ENCODE assay signal across 24 mouse cellular contexts in genomic region chr11:82783453-82783852, GRCm38 (mm10). TPM values are rescaled to one million over a fixed set of nuclear protein-coding genes. Genes with fewer than 3 reads are reported as not detected.
DNase-seq lines count a peak whose midpoint lies in the region; ATAC-seq lines count a peak whose summit lies in the region.
"Had no signal": no experiment of that assay in that cellular context is flagged by ENCODE, and none has a peak within 500 bp of the region (broad histone marks: within the 10 kb centered on the region; RNA-seq: fewer than 3 reads in every experiment).

No protein-coding gene starts in this region.

- 0 out of 2 replicates have a peak overlapping the region, but pooled peaks have one; percentile 11 for H3K27ac ChIP-seq in intestine, embryonic 16.5 days (ENCODE audit: low read length)
- H3K27ac ChIP-seq in intestine, embryonic 15.5 days: no peak overlapping the region
- 0 out of 2 replicates have a peak overlapping the region, but pooled peaks have one; percentile 25 for H3K27ac ChIP-seq in stomach, embryonic 16.5 days (ENCODE audit: low read length)
- H3K27ac ChIP-seq: embryonic facial prominence, embryonic 10.5 days; embryonic facial prominence, embryonic 12.5 days; forebrain, embryonic 13.5 days; forebrain, embryonic 15.5 days had no signal

- no peak for ATAC-seq in intestine, embryonic 16.5 days
- no peak for ATAC-seq in intestine, embryonic 15.5 days
- no peak for ATAC-seq in stomach, embryonic 16.5 days (ENCODE audit: insufficient read depth, low FRiP score)
- ATAC-seq: activated CD4-positive, CD25-positive, alpha-beta regulatory T cell, adult 4 months; CD4-positive, CD25-positive, alpha-beta regulatory T cell, adult 4 months; forebrain, embryonic 13.5 days; forebrain, embryonic 15.5 days; Patski had no signal

- H3K4me2 ChIP-seq in intestine, embryonic 16.5 days (ENCODE audit: low read depth, low read length): no peak overlapping the region
- no peak overlapping the region for H3K4me2 ChIP-seq in intestine, embryonic 15.5 days (replicated peaks)
- no peak overlapping the region for H3K4me2 ChIP-seq in stomach, embryonic 16.5 days (ENCODE audit: low read depth, low read length)
- H3K4me2 ChIP-seq: embryonic facial prominence, embryonic 12.5 days; forebrain, embryonic 15.5 days had no signal

- H3K4me1 ChIP-seq in intestine, embryonic 16.5 days (ENCODE audit: control insufficient read depth, insufficient read depth, low read length): peaks cover 8% of the 10 kb centered on the region; the same call in 1 of the 2 replicates
- H3K4me1 ChIP-seq in intestine, embryonic 15.5 days (replicated peaks): peaks cover 6% of the 10 kb centered on the region; the same call in 1 of the 2 replicates
- peaks cover 16% of the 10 kb centered on the region for H3K4me1 ChIP-seq in stomach, embryonic 16.5 days (ENCODE audit: control insufficient read depth, insufficient read depth, low read length)

- H3K4me3 ChIP-seq in intestine, embryonic 16.5 days (ENCODE audit: low read length): no peak overlapping the region
- H3K4me3 ChIP-seq in intestine, embryonic 15.5 days (replicated peaks): no peak overlapping the region
- no peak overlapping the region for H3K4me3 ChIP-seq in stomach, embryonic 16.5 days (replicated peaks; ENCODE audit: low read length)
- H3K4me3 ChIP-seq: embryonic facial prominence, embryonic 10.5 days; embryonic facial prominence, embryonic 12.5 days; forebrain, embryonic 13.5 days; forebrain, embryonic 15.5 days had no signal

- 0 out of 2 replicates have a peak, but pooled peaks cover 10% of the 10 kb centered on the region for H3K36me3 ChIP-seq in intestine, embryonic 16.5 days (ENCODE audit: control insufficient read depth, insufficient read depth, low read length)
- H3K36me3 ChIP-seq in intestine, embryonic 15.5 days: peaks cover 9% of the 10 kb centered on the region; the same call in 1 of the 2 replicates
- peaks cover 21% of the 10 kb centered on the region for H3K36me3 ChIP-seq in stomach, embryonic 16.5 days (ENCODE audit: control insufficient read depth, insufficient read depth, low read length)

- no peaks in the 10 kb centered on the region for H3K27me3 ChIP-seq in intestine, embryonic 16.5 days (replicated peaks; ENCODE audit: control insufficient read depth, insufficient read depth, low read length)
- H3K27me3 ChIP-seq in intestine, embryonic 15.5 days (replicated peaks): no peaks in the 10 kb centered on the region
- no peaks in the 10 kb centered on the region for H3K27me3 ChIP-seq in stomach, embryonic 16.5 days (ENCODE audit: control insufficient read depth, insufficient read depth, low read length)
- H3K27me3 ChIP-seq: CH12.LX; embryonic facial prominence, embryonic 12.5 days; forebrain, embryonic 13.5 days; forebrain, embryonic 15.5 days; Patski had no signal

- no peak overlapping the region; the same call in 1 of the 2 replicates for H3K9ac ChIP-seq in intestine, embryonic 16.5 days (ENCODE audit: low read depth, low read length)
- no peak overlapping the region for H3K9ac ChIP-seq in intestine, embryonic 15.5 days
- no peak overlapping the region for H3K9ac ChIP-seq in stomach, embryonic 16.5 days (ENCODE audit: low read length)
- H3K9ac ChIP-seq: embryonic facial prominence, embryonic 12.5 days; forebrain, embryonic 15.5 days had no signal

- WGBS in intestine, embryonic 16.5 days: 89% methylated on average over 11 of the region's 11 CpGs
- WGBS in intestine, embryonic 15.5 days: 89% methylated on average over 11 of the region's 11 CpGs
- 84% methylated on average over 11 of the region's 11 CpGs for WGBS in stomach, embryonic 16.5 days

- H3K9me3 ChIP-seq in intestine, embryonic 16.5 days (ENCODE audit: control insufficient read depth, low read length): no peaks in the 10 kb centered on the region
- H3K9me3 ChIP-seq in intestine, embryonic 15.5 days: no peaks in the 10 kb centered on the region
- no peaks in the 10 kb centered on the region for H3K9me3 ChIP-seq in stomach, embryonic 16.5 days (replicated peaks; ENCODE audit: control insufficient read depth, low read length)
- H3K9me3 ChIP-seq: embryonic facial prominence, embryonic 10.5 days; embryonic facial prominence, embryonic 12.5 days; forebrain, embryonic 13.5 days; forebrain, embryonic 15.5 days; G1E had no signal

- DNase-seq in heart, adult 11 months: peak; percentile 83
- DNase-seq in heart, adult 8-10 months (ENCODE audit: low spot score): no peak
- no peak for DNase-seq in urinary bladder, adult 18-20 months (ENCODE audit: low spot score in 2 of 2)
- DNase-seq: adrenal gland, adult 8-10 months; adrenal gland, postnatal 14 days; adrenal gland, postnatal 36 days; B cell, adult 2 months; cerebellum, adult 11-12 months; cerebellum, adult 2 months; cerebellum, adult 9-10 months; cerebellum, postnatal 10 days; cerebellum, postnatal 25 days had no signal

RNA-seq across cellular contexts. Expression of gene Lig3, which starts 2.5 kb away (rescaled TPM):
- 10 to 100 TPM; 13.7 to 16.8 (median 16.6) TPM for total RNA-seq in heart, adult 8-10 months (2022)
- polyA plus RNA-seq in intestine, embryonic 16.5 days (2015; fragmentation: Nextera tagmentation; extraction: Ambion mirVana): 17.3 and 18.0 TPM in 2 replicates
- polyA plus RNA-seq in intestine, embryonic 15.5 days (2015; fragmentation: Nextera tagmentation; extraction: Ambion mirVana): 20.4 and 22.5 TPM in 2 replicates
- 27.3 and 30.7 TPM in 2 replicates for polyA plus RNA-seq in stomach, embryonic 16.5 days (2015; fragmentation: Nextera tagmentation; extraction: Ambion mirVana)

RNA-seq across cellular contexts. Expression of gene Zfp830, which starts 19.3 kb away (rescaled TPM):
- 10 to 100 TPM; 12.4 to 13.9 (median 13.1) TPM for total RNA-seq in heart, adult 8-10 months (2022)
- polyA plus RNA-seq in intestine, embryonic 16.5 days (2015; fragmentation: Nextera tagmentation; extraction: Ambion mirVana): 32.0 and 35.6 TPM in 2 replicates
- 32.9 and 34.5 TPM in 2 replicates for polyA plus RNA-seq in intestine, embryonic 15.5 days (2015; fragmentation: Nextera tagmentation; extraction: Ambion mirVana)
- polyA plus RNA-seq in stomach, embryonic 16.5 days (2015; fragmentation: Nextera tagmentation; extraction: Ambion mirVana): 35.4 and 36.1 TPM in 2 replicates

RNA-seq across cellular contexts. Expression of gene Cct6b, which starts 19.3 kb away (rescaled TPM):
- under 1 TPM; 0.19 to 0.28 (median 0.27) TPM for total RNA-seq in heart, adult 8-10 months (2022)
- 0.34 and 0.49 TPM in 2 replicates for polyA plus RNA-seq in intestine, embryonic 16.5 days (2015; fragmentation: Nextera tagmentation; extraction: Ambion mirVana)
- 0.18 and 0.28 TPM in 2 replicates for polyA plus RNA-seq in intestine, embryonic 15.5 days (2015; fragmentation: Nextera tagmentation; extraction: Ambion mirVana)
- polyA plus RNA-seq in stomach, embryonic 16.5 days (2015; fragmentation: Nextera tagmentation; extraction: Ambion mirVana): 0.16 and 0.23 TPM in 2 replicates
